Mouse (Mus musculus) heart, embryonic 11.5 days (tissue): Measurements from ENCODE around the gene Gas2. TPM values are rescaled to one million over a fixed set of nuclear protein-coding genes. Genes with fewer than 3 reads are reported as not detected.

Experiments
- ATAC-seq: fragments of 200-750 bp; cut with Nextera tagmentation; replicated peaks from 2 replicates; pipeline ENCODE4 v1.8.0; 2017; ENCODE audit warnings: moderate library complexity; ENCODE audit not compliant: insufficient number of reproducible peaks, low FRiP score, low TSS enrichment
- H3K27ac ChIP-seq: fragments of 300-500 bp; sonication (generic); 2 replicates; pipeline ENCODE4 v1.5.1; 2014; ENCODE audit warnings: mild to moderate bottlenecking, low read depth, low read length
- H3K27me3 ChIP-seq: fragments of 300-500 bp; sonication (generic); 2 replicates; pipeline ENCODE4 v1.6.1; 2014; ENCODE audit warnings: mild to moderate bottlenecking, low read length, mixed read lengths; ENCODE audit not compliant: control insufficient read depth, insufficient read depth
- H3K36me3 ChIP-seq: fragments of 300-500 bp; sonication (generic); 2 replicates; pipeline ENCODE4 v1.6.1; 2014; ENCODE audit warnings: mild to moderate bottlenecking, low read length, moderate library complexity, mixed read lengths; ENCODE audit not compliant: control insufficient read depth, insufficient read depth
- H3K4me1 ChIP-seq: fragments of 300-500 bp; sonication (generic); 2 replicates; pipeline ENCODE4 v1.6.1; 2014; ENCODE audit warnings: low read length; ENCODE audit not compliant: control insufficient read depth, insufficient read depth
- H3K4me2 ChIP-seq: fragments of 300-500 bp; sonication (generic); 2 replicates; pipeline ENCODE4 v1.6.1; 2014; ENCODE audit warnings: mild to moderate bottlenecking, moderate library complexity
- H3K4me3 ChIP-seq: fragments of 300-500 bp; sonication (generic); 2 replicates; pipeline ENCODE4 v1.5.1; 2014; ENCODE audit warnings: low read depth, low read length
- H3K9ac ChIP-seq: fragments of 300-500 bp; sonication (generic); 2 replicates; pipeline ENCODE4 v1.6.1; 2014; ENCODE audit warnings: mild to moderate bottlenecking, low read depth, low read length, moderate library complexity
- H3K9me3 ChIP-seq: fragments of 300-500 bp; sonication (generic); replicated peaks from 2 replicates; pipeline ENCODE4 v1.6.1; 2016; ENCODE audit warnings: low read length; ENCODE audit not compliant: control insufficient read depth
- WGBS: fragments of 180-500 bp; shearing (Covaris S2); extraction: QIAGEN DNeasy Blood & Tissue Kit; methylation state at CpG from one replicate; pipeline ENCODE4 v1.1.7; 2014; ENCODE audit not compliant: insufficient replicate concordance; 5-methylcytosine and 5-hydroxymethylcytosine counted together
- polyA plus RNA-seq: library from polyadenylated mRNA; unstranded; fragments of >200 nt; fragmentation: Nextera tagmentation; extraction: Ambion mirVana; gene quantifications from 2 replicates; pipeline ENCODE4 v1.2.1, GENCODE M21; 2014

Gas2 gene
- polyA plus RNA-seq, 1 experiment from 2014 or later, result 9.9 TPM

- no peak overlapping the region for H3K4me3 ChIP-seq
- H3K9ac ChIP-seq, result no peak overlapping the region
- no peaks in the 10 kb centered on the region for H3K4me1 ChIP-seq
- no peaks in the 10 kb centered on the region for H3K36me3 ChIP-seq
- H3K9me3 ChIP-seq, result no peaks in the 10 kb centered on the region
- no peak overlapping the region for H3K27ac ChIP-seq
- no peak for ATAC-seq
- H3K4me2 ChIP-seq, result no peak overlapping the region
- no peaks in the 10 kb centered on the region for H3K27me3 ChIP-seq
These were observed 10.8 kb downstream of the Gas2 start for GRCm38 (mm10) chr7:51872597-51872996.

- Histone ChIP-seq H3K27me3 (no peaks in the 10 kb centered on the region), H3K4me1 (peaks cover 9% of the 10 kb centered on the region), H3K36me3 (no peaks in the 10 kb centered on the region), H3K4me3 (no peak overlapping the region), H3K27ac (no peak overlapping the region), H3K9me3 (no peaks in the 10 kb centered on the region), H3K4me2 (no peak overlapping the region), H3K9ac (no peak overlapping the region)
- no peak for ATAC-seq
These were observed 14.5 kb downstream of the Gas2 start for GRCm38 (mm10) chr7:51876316-51876715.

- Histone ChIP-seq H3K27ac (peak overlapping the region; percentile 35; the same call in 1 of the 2 replicates), H3K4me2 (peak overlapping the region; percentile 94), H3K9ac (peak overlapping the region; percentile 75), H3K27me3 (no peaks in the 10 kb centered on the region), H3K4me3 (peak overlapping the region; percentile 55), H3K36me3 (no peaks in the 10 kb centered on the region), H3K9me3 (no peaks in the 10 kb centered on the region), H3K4me1 (peaks cover 9% of the 10 kb centered on the region)
- 3% methylated on average over 8 of the region's 8 CpGs for WGBS
- ATAC-seq, result peak; percentile 18; the same call in 1 of the 2 replicates
These were observed 16.9 kb downstream of the Gas2 start for GRCm38 (mm10) chr7:51878730-51879129.

- Histone ChIP-seq H3K27me3 (no peaks in the 10 kb centered on the region), H3K4me1 (peaks cover 9% of the 10 kb centered on the region), H3K27ac (peak overlapping the region; percentile 35; the same call in 1 of the 2 replicates), H3K4me3 (peak overlapping the region; percentile 55), H3K36me3 (no peaks in the 10 kb centered on the region), H3K9ac (peak overlapping the region; percentile 75), H3K9me3 (no peaks in the 10 kb centered on the region), H3K4me2 (peak overlapping the region; percentile 94)
- peak; percentile 78 for ATAC-seq
- 2% methylated on average over 17 of the region's 17 CpGs for WGBS
These were observed 17.4 kb downstream of the Gas2 start for GRCm38 (mm10) chr7:51879136-51879723.

GRCm38 (mm10) chr7:51880121-51880520, 18.3 kb downstream of the Gas2 start:
- H3K27ac ChIP-seq, result no peak overlapping the region
- no peaks in the 10 kb centered on the region for H3K9me3 ChIP-seq
- H3K4me1 ChIP-seq, result peaks cover 9% of the 10 kb centered on the region
- no peak overlapping the region for H3K4me2 ChIP-seq
- H3K27me3 ChIP-seq, result no peaks in the 10 kb centered on the region
- H3K9ac ChIP-seq, result no peak overlapping the region
- no peaks in the 10 kb centered on the region for H3K36me3 ChIP-seq
- no peak overlapping the region for H3K4me3 ChIP-seq
- no peak for ATAC-seq
- 70% methylated on average over 4 of the region's 4 CpGs for whole genome bisulfite sequencing

- H3K36me3 ChIP-seq, result no peaks in the 10 kb centered on the region
- no peak overlapping the region for H3K9ac ChIP-seq
- no peaks in the 10 kb centered on the region for H3K27me3 ChIP-seq
- H3K4me1 ChIP-seq, result no peaks in the 10 kb centered on the region
- 68% methylated on average over 3 of the region's 3 CpGs for WGBS
- H3K9me3 ChIP-seq, result no peaks in the 10 kb centered on the region
- ATAC-seq, result no peak
- H3K4me2 ChIP-seq, result no peak overlapping the region
- H3K27ac ChIP-seq, result no peak overlapping the region
- no peak overlapping the region for H3K4me3 ChIP-seq
These were observed 23.5 kb downstream of the Gas2 start for GRCm38 (mm10) chr7:51885345-51885744.

- H3K4me3 ChIP-seq, result no peak overlapping the region
- H3K4me2 ChIP-seq, result no peak overlapping the region
- WGBS, result 74% methylated on average over 11 of the region's 11 CpGs
- no peak overlapping the region for H3K27ac ChIP-seq
- no peaks in the 10 kb centered on the region for H3K4me1 ChIP-seq
- no peak for ATAC-seq
- H3K9ac ChIP-seq, result no peak overlapping the region
- no peaks in the 10 kb centered on the region for H3K9me3 ChIP-seq
- no peaks in the 10 kb centered on the region for H3K36me3 ChIP-seq
- no peaks in the 10 kb centered on the region for H3K27me3 ChIP-seq
These were observed 26.1 kb downstream of the Gas2 start for GRCm38 (mm10) chr7:51887678-51888567.

- WGBS, result 86% methylated on average over 7 of the region's 7 CpGs
- H3K27me3 ChIP-seq, result no peaks in the 10 kb centered on the region
- H3K36me3 ChIP-seq, result no peaks in the 10 kb centered on the region
- no peak overlapping the region for H3K4me3 ChIP-seq
- no peaks in the 10 kb centered on the region for H3K9me3 ChIP-seq
- no peak overlapping the region for H3K4me2 ChIP-seq
- H3K27ac ChIP-seq, result no peak overlapping the region
- no peak overlapping the region for H3K9ac ChIP-seq
- ATAC-seq, result no peak
- H3K4me1 ChIP-seq, result no peaks in the 10 kb centered on the region
These were observed 27.8 kb downstream of the Gas2 start for GRCm38 (mm10) chr7:51889601-51890000.
